Mouse (Mus musculus) ES-CJ7 (cell line): Measurements from ENCODE around the gene Fam53a.
A peak's percentile ranks its signal among the peaks of the same experiment; 100 is the strongest.

Experiments
- DNase-seq: peaks from one replicate; pipeline ENCODE4 v3.0.0; 2011; ENCODE audit warnings: low read depth, low spot score

Fam53a gene

GRCm38 (mm10) chr5:33629301-33629987 lies at the start of gene Fam53a, which contains the start of gene Gm9903:
Gene Fam53a, minus strand, starts transcription at chr5:33629635.
Gene Gm9903, plus strand, starts transcription at chr5:33629925.
- peak; percentile 96 for DNase-seq

- no peak for DNase-seq
Measured at GRCm38 (mm10) chr5:33678244-33678643, 48.8 kb upstream of the Fam53a start.

- DNase-seq = peak; percentile 65
Measured at GRCm38 (mm10) chr5:33675964-33676363, 46.5 kb upstream of the Fam53a start.

- no peak for DNase-seq
Measured at GRCm38 (mm10) chr5:33674439-33674838, 45.0 kb upstream of the Fam53a start.

- no peak for DNase-seq
Measured at GRCm38 (mm10) chr5:33671659-33672058, 42.2 kb upstream of the Fam53a start.

- peak; percentile 72 for DNase-seq
Measured at GRCm38 (mm10) chr5:33668223-33668622, 38.8 kb upstream of the Fam53a start.

- DNase-seq = no peak
Measured at GRCm38 (mm10) chr5:33658664-33659050, 29.2 kb upstream of the Fam53a start.

GRCm38 (mm10) chr5:33657787-33658663 lies 28.6 kb upstream of the Fam53a start, which contains the start of the genes Tacc3 and Tmem129:
Gene Tacc3, plus strand, starts transcription at chr5:33658128.
Gene Tmem129, minus strand, starts transcription at chr5:33658416.
- peak; percentile 98 for DNase-seq

GRCm38 (mm10) chr5:33657251-33657786 lies 27.9 kb upstream of the Fam53a start:
- DNase-seq = peak; percentile 40

GRCm38 (mm10) chr5:33656739-33657138 lies 27.3 kb upstream of the Fam53a start:
- DNase-seq = no peak

GRCm38 (mm10) chr5:33655251-33655840 lies 25.9 kb upstream of the Fam53a start:
- DNase-seq = no peak

- DNase-seq = no peak
Measured at GRCm38 (mm10) chr5:33654424-33654823, 25.0 kb upstream of the Fam53a start.

- no peak for DNase-seq
Measured at GRCm38 (mm10) chr5:33652783-33653173, 23.3 kb upstream of the Fam53a start.

- DNase-seq = peak; percentile 97
Measured at GRCm38 (mm10) chr5:33651921-33652782, 22.7 kb upstream of the Fam53a start, which contains the start of gene Slbp. Gene Slbp, minus strand, starts transcription at chr5:33652574.

- no peak for DNase-seq
Measured at GRCm38 (mm10) chr5:33651541-33651920, 22.1 kb upstream of the Fam53a start.

- no peak for DNase-seq
Measured at GRCm38 (mm10) chr5:33651017-33651416, 21.6 kb upstream of the Fam53a start.

GRCm38 (mm10) chr5:33640652-33641051 lies 11.2 kb upstream of the Fam53a start:
- DNase-seq = peak; percentile 68

- DNase-seq = no peak
Measured at GRCm38 (mm10) chr5:33638826-33639225, 9.4 kb upstream of the Fam53a start.

- no peak for DNase-seq
Measured at GRCm38 (mm10) chr5:33637606-33638350, 8.3 kb upstream of the Fam53a start.

GRCm38 (mm10) chr5:33635361-33635760 lies 5.9 kb upstream of the Fam53a start:
- no peak for DNase-seq
